Mouse (Mus musculus): ENCODE results near the gene Papss1. TPM values are rescaled to one million over a fixed set of nuclear protein-coding genes. Genes with fewer than 3 reads are reported as not detected.
"Not testable (repeated sequence)": the region's sequence is repeated elsewhere in the genome, so short reads cannot be mapped to it uniquely, and the experiment has no call there.

Gene Papss1
- polyA plus RNA-seq, 1 experiment from 2014 or later, result 124 TPM

GRCm38 (mm10) chr3:131541244-131541942, 23.2 kb upstream of the Papss1 start:
- no peak overlapping the region for H3K9ac ChIP-seq (replicated peaks; ENCODE audit: low read length)
- WGBS, result 94% methylated on average over 13 of the region's 13 CpGs
- H3K4me3 ChIP-seq (ENCODE audit: low read length), result no peak overlapping the region
- H3K27ac ChIP-seq (ENCODE audit: low read length), result no peak overlapping the region
- no peak for ATAC-seq (ENCODE audit: low FRiP score, low TSS enrichment)
- no peaks in the 10 kb centered on the region for H3K4me1 ChIP-seq (ENCODE audit: insufficient read depth, low read length)
- peaks cover 4% of the 10 kb centered on the region; the same call in 1 of the 2 replicates for H3K9me3 ChIP-seq (ENCODE audit: low read length)
- no peaks in the 10 kb centered on the region for H3K27me3 ChIP-seq (ENCODE audit: insufficient read depth, low read length)
- no peak overlapping the region for H3K4me2 ChIP-seq (replicated peaks; ENCODE audit: low read depth, low read length)
- no peaks in the 10 kb centered on the region for H3K36me3 ChIP-seq (ENCODE audit: insufficient read depth, low read length)

GRCm38 (mm10) chr3:131547562-131547961, 17.0 kb upstream of the Papss1 start:
- not testable (repeated sequence) for H3K4me1 ChIP-seq (ENCODE audit: insufficient read depth, low read length); H3K27me3 ChIP-seq (ENCODE audit: insufficient read depth, low read length); H3K4me2 ChIP-seq (replicated peaks; ENCODE audit: low read depth, low read length); H3K36me3 ChIP-seq (ENCODE audit: insufficient read depth, low read length); H3K27ac ChIP-seq (ENCODE audit: low read length); H3K4me3 ChIP-seq (ENCODE audit: low read length); H3K9me3 ChIP-seq (ENCODE audit: low read length); H3K9ac ChIP-seq (replicated peaks; ENCODE audit: low read length); ATAC-seq (ENCODE audit: low FRiP score, low TSS enrichment)
- WGBS, result 95% methylated on average over 17 of the region's 17 CpGs

GRCm38 (mm10) chr3:131550046-131550445, 14.5 kb upstream of the Papss1 start:
- no peak overlapping the region for H3K4me3 ChIP-seq (ENCODE audit: low read length)
- H3K27me3 ChIP-seq (ENCODE audit: insufficient read depth, low read length), result no peaks in the 10 kb centered on the region
- H3K4me1 ChIP-seq (ENCODE audit: insufficient read depth, low read length), result no peaks in the 10 kb centered on the region
- no peak overlapping the region for H3K9ac ChIP-seq (replicated peaks; ENCODE audit: low read length)
- H3K27ac ChIP-seq (ENCODE audit: low read length), result no peak overlapping the region
- no peaks in the 10 kb centered on the region for H3K9me3 ChIP-seq (ENCODE audit: low read length)
- no peaks in the 10 kb centered on the region for H3K36me3 ChIP-seq (ENCODE audit: insufficient read depth, low read length)
- WGBS, result 72% methylated on average over 4 of the region's 4 CpGs
- ATAC-seq (ENCODE audit: low FRiP score, low TSS enrichment), result no peak
- H3K4me2 ChIP-seq (replicated peaks; ENCODE audit: low read depth, low read length), result no peak overlapping the region

GRCm38 (mm10) chr3:131552349-131553254, 12.0 kb upstream of the Papss1 start:
- WGBS, result 39% methylated on average over 9 of the region's 9 CpGs
- no peaks in the 10 kb centered on the region for H3K9me3 ChIP-seq (ENCODE audit: low read length)
- H3K27me3 ChIP-seq (ENCODE audit: insufficient read depth, low read length), result no peaks in the 10 kb centered on the region
- H3K9ac ChIP-seq (replicated peaks; ENCODE audit: low read length), result no peak overlapping the region
- no peak for ATAC-seq (ENCODE audit: low FRiP score, low TSS enrichment)
- H3K36me3 ChIP-seq (ENCODE audit: insufficient read depth, low read length), result no peaks in the 10 kb centered on the region
- no peak overlapping the region for H3K4me2 ChIP-seq (replicated peaks; ENCODE audit: low read depth, low read length)
- no peak overlapping the region for H3K4me3 ChIP-seq (ENCODE audit: low read length)
- no peak overlapping the region for H3K27ac ChIP-seq (ENCODE audit: low read length)
- H3K4me1 ChIP-seq (ENCODE audit: insufficient read depth, low read length), result no peaks in the 10 kb centered on the region

DNA sequence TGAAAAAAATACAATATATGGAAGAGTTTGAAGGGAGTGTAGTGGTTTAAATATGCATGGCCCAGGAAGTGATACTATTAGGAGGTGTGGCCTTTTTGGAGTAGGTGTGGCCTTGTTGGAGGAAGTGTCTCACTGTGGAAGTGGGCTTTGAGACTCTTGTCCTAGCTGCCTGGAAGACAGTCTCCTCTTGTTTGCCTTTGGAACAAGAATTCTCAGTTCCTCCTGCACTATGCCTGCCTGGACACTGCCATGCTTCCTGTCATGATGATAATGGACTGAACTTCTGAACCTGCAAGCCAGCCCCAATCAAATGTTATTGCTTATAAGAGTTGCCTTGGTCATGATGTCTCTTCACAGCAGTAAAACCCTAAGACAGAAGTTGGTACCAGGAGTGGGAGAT, 8.8 kb upstream of the Papss1 start:
- Histone ChIP-seq H3K4me3 (ENCODE audit: low read length) (no peak overlapping the region), H3K4me1 (ENCODE audit: insufficient read depth, low read length) (0 out of 2 replicates have a peak, but pooled peaks cover 3% of the 10 kb centered on the region), H3K4me2 (replicated peaks; ENCODE audit: low read depth, low read length) (no peak overlapping the region), H3K27ac (ENCODE audit: low read length) (no peak overlapping the region), H3K36me3 (ENCODE audit: insufficient read depth, low read length) (no peaks in the 10 kb centered on the region), H3K27me3 (ENCODE audit: insufficient read depth, low read length) (no peaks in the 10 kb centered on the region), H3K9me3 (ENCODE audit: low read length) (no peaks in the 10 kb centered on the region), H3K9ac (replicated peaks; ENCODE audit: low read length) (no peak overlapping the region)
- no peak for ATAC-seq (ENCODE audit: low FRiP score, low TSS enrichment)

GRCm38 (mm10) chr3:131561591-131561990, 3.0 kb upstream of the Papss1 start:
- Histone ChIP-seq H3K4me3 (ENCODE audit: low read length) (no peak overlapping the region), H3K27ac (ENCODE audit: low read length) (no peak overlapping the region), H3K4me1 (ENCODE audit: insufficient read depth, low read length) (peaks cover 23% of the 10 kb centered on the region), H3K9me3 (ENCODE audit: low read length) (no peaks in the 10 kb centered on the region), H3K4me2 (replicated peaks; ENCODE audit: low read depth, low read length) (no peak overlapping the region), H3K9ac (replicated peaks; ENCODE audit: low read length) (no peak overlapping the region), H3K36me3 (ENCODE audit: insufficient read depth, low read length) (no peaks in the 10 kb centered on the region), H3K27me3 (ENCODE audit: insufficient read depth, low read length) (no peaks in the 10 kb centered on the region)
- ATAC-seq (ENCODE audit: low FRiP score, low TSS enrichment), result no peak

GRCm38 (mm10) chr3:131565257-131565610, 666 bp downstream of the Papss1 start:
- Histone ChIP-seq H3K4me1 (ENCODE audit: insufficient read depth, low read length) (peaks cover 29% of the 10 kb centered on the region), H3K9ac (replicated peaks; ENCODE audit: low read length) (peak overlapping the region; percentile 93), H3K4me2 (replicated peaks; ENCODE audit: low read depth, low read length) (peak overlapping the region; percentile 76), H3K36me3 (ENCODE audit: insufficient read depth, low read length) (peaks cover 14% of the 10 kb centered on the region; the same call in 1 of the 2 replicates), H3K4me3 (ENCODE audit: low read length) (peak overlapping the region; percentile 98), H3K9me3 (ENCODE audit: low read length) (no peaks in the 10 kb centered on the region), H3K27ac (ENCODE audit: low read length) (peak overlapping the region; percentile 96), H3K27me3 (ENCODE audit: insufficient read depth, low read length) (no peaks in the 10 kb centered on the region)
- WGBS, result 2% methylated on average over 9 of the region's 9 CpGs
- no peak for ATAC-seq (ENCODE audit: low FRiP score, low TSS enrichment)

DNA sequence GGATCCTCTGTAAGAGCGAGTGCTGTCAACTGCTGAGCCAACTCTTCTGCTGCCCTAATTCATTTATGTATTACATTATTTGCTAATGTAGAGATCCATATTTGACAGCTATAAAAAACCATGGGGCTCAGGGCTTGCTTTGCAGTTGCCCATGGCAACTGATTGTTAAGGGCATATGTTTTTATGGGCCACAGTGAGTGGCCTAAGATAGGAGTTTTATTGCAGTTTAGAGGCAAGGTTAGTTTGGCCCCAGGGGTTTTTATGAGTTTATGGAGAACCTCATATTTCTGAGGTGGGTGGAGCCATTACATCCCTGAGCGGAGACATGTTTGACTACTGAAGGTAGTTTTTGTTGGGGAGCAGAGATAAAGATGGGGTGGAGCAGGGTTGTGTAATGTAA, 1.7 kb downstream of the Papss1 start:
- ATAC-seq (ENCODE audit: low FRiP score, low TSS enrichment), result no peak
- no peaks in the 10 kb centered on the region for H3K9me3 ChIP-seq (ENCODE audit: low read length)

DNA sequence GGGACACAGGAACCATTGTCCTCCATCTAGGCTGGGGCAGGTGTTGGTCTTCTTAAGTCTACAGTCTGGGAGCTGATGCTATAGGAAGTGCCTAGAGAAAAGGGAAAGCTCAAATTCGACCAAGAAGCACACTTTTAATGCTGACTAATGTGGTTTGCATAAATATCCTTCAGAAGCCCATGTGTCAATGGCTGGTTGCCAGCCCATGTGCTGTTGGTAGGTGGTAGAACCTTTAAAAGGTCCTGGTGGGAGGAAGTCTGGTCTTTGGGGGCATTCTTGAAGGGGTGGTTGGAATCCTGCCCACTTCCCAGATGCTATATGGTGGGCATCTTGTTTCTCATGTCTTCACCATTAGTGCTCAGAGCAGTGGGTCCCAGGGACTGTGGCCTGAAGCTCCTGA, 5.9 kb downstream of the Papss1 start:
- no peak overlapping the region for H3K9ac ChIP-seq (replicated peaks; ENCODE audit: low read length)
- no peak for ATAC-seq (ENCODE audit: low FRiP score, low TSS enrichment)
- 70% methylated on average over 1 of the region's 1 CpGs for whole genome bisulfite sequencing
- no peaks in the 10 kb centered on the region for H3K9me3 ChIP-seq (ENCODE audit: low read length)
- H3K4me2 ChIP-seq (replicated peaks; ENCODE audit: low read depth, low read length), result no peak overlapping the region
- H3K27me3 ChIP-seq (ENCODE audit: insufficient read depth, low read length), result no peaks in the 10 kb centered on the region
- no peak overlapping the region for H3K27ac ChIP-seq (ENCODE audit: low read length)
- H3K36me3 ChIP-seq (ENCODE audit: insufficient read depth, low read length), result peaks cover 14% of the 10 kb centered on the region; the same call in 1 of the 2 replicates
- peaks cover 23% of the 10 kb centered on the region for H3K4me1 ChIP-seq (ENCODE audit: insufficient read depth, low read length)
- no peak overlapping the region for H3K4me3 ChIP-seq (ENCODE audit: low read length)

More for the DNA sequence above, 1.7 kb downstream of the Papss1 start:
- Histone ChIP-seq H3K36me3 (ENCODE audit: insufficient read depth, low read length) (peaks cover 14% of the 10 kb centered on the region; the same call in 1 of the 2 replicates), H3K9ac (replicated peaks; ENCODE audit: low read length) (no peak overlapping the region; the same call in 1 of the 2 replicates), H3K4me3 (ENCODE audit: low read length) (peak overlapping the region; percentile 98), H3K27me3 (ENCODE audit: insufficient read depth, low read length) (no peaks in the 10 kb centered on the region), H3K27ac (ENCODE audit: low read length) (no peak overlapping the region), H3K4me1 (ENCODE audit: insufficient read depth, low read length) (peaks cover 29% of the 10 kb centered on the region), H3K4me2 (replicated peaks; ENCODE audit: low read depth, low read length) (peak overlapping the region; percentile 76)
- 83% methylated on average over 2 of the region's 2 CpGs for WGBS

DNA sequence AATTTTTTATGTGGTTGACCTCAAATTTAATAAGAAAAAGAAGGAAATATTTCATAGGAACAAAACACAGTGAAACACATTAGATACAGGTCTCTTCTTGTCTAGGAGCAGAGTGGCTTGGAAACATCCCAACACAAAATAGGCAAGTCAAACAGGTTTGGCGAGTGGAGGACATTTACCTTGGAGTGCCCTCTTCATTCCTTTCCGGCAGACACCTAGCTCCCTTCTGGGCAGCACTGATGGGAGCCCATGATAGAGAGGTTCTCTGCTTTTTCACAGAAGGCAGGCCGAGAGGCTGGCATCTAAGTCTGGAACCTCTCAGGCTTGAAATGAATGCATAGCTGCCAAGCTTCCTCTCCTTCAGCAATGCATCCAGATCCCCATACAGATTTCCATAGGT, 9.0 kb downstream of the Papss1 start:
- Histone ChIP-seq H3K4me2 (replicated peaks; ENCODE audit: low read depth, low read length) (no peak overlapping the region), H3K27ac (ENCODE audit: low read length) (no peak overlapping the region), H3K9me3 (ENCODE audit: low read length) (no peaks in the 10 kb centered on the region), H3K4me3 (ENCODE audit: low read length) (no peak overlapping the region), H3K4me1 (ENCODE audit: insufficient read depth, low read length) (peaks cover 12% of the 10 kb centered on the region; the same call in 1 of the 2 replicates), H3K36me3 (ENCODE audit: insufficient read depth, low read length) (peaks cover 14% of the 10 kb centered on the region; the same call in 1 of the 2 replicates), H3K27me3 (ENCODE audit: insufficient read depth, low read length) (no peaks in the 10 kb centered on the region), H3K9ac (replicated peaks; ENCODE audit: low read length) (no peak overlapping the region)
- ATAC-seq (ENCODE audit: low FRiP score, low TSS enrichment), result 0 out of 2 replicates have a peak, but pooled peaks have one; percentile 41
- 81% methylated on average over 3 of the region's 3 CpGs for WGBS
